Mouse (Mus musculus) olfactory bulb, adult 2 months (tissue): ENCODE results near the gene Ap3d1.

ENCODE experiments used
- CTCF ChIP-seq: fragments of 200-500 bp; IDR thresholded peaks from 2 replicates; pipeline ENCODE4 v1.5.1; 2012; ENCODE audit warnings: low read depth, mild to moderate bottlenecking, low read length, moderate library complexity; ENCODE audit not compliant: insufficient read depth
- POLR2A ChIP-seq: fragments of 200-500 bp; IDR thresholded peaks from 2 replicates; pipeline ENCODE4 v1.6.1; 2012; ENCODE audit warnings: mild to moderate bottlenecking, low read depth, low read length, moderate library complexity; ENCODE audit not compliant: insufficient read depth

DNA sequence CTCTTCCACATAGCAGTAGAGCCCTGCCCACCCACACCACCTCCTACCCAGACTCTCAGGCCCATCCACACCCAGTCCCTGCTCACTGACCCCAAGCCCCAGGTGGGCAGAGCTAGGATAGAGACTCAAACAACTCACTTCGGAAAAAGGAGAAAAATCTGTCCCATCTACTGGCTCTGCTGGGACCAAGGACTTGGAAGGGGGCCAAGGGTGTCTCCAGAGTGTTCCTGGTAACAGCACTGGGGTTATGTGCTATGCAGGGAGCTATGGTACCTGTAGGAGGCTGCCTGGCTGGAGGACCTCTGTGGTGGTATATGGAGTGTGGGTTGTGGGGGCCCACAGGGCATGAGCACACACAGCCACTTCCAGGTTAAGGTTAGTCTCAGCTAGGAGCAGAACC, 24.8 kb downstream of the Ap3d1 start:
- TF ChIP-seq CTCF, result no peak
- no peak for TF ChIP-seq POLR2A
